Mouse (Mus musculus): ENCODE data around the gene H2al1a. TPM values are rescaled to one million over a fixed set of nuclear protein-coding genes. Genes with fewer than 3 reads are reported as not detected.
"Not testable (repeated sequence)": the region's sequence is repeated elsewhere in the genome, so short reads cannot be mapped to it uniquely, and the experiment has no call there.

The H2al1a gene
- not detected in 2 replicates for polyA plus RNA-seq (2016; fragmentation: Nextera tagmentation; extraction: Ambion mirVana)

- ATAC-seq (ENCODE audit: low FRiP score, low read depth); H3K4me1 ChIP-seq; H3K36me3 ChIP-seq; H3K27me3 ChIP-seq; H3K4me2 ChIP-seq (replicated peaks); H3K9ac ChIP-seq (replicated peaks); H3K4me3 ChIP-seq; H3K9me3 ChIP-seq; H3K27ac ChIP-seq (replicated peaks): not testable (repeated sequence)
- WGBS = no CpG with 5 or more reads among the region's 3 CpGs
Measured at GRCm38 (mm10) chrX:11298957-11299356, at the start of gene H2al1a. Gene H2al1a, plus strand, starts transcription at chrX:11299257.

- Histone ChIP-seq H3K9ac (replicated peaks) (no peak overlapping the region), H3K4me2 (replicated peaks) (peak overlapping the region; percentile 15; the same call in 1 of the 2 replicates), H3K4me3 (no peak overlapping the region), H3K9me3 (no peaks in the 10 kb centered on the region), H3K4me1 (0 out of 2 replicates have a peak, but pooled peaks cover 4% of the 10 kb centered on the region), H3K27ac (replicated peaks) (no peak overlapping the region), H3K36me3 (no peaks in the 10 kb centered on the region), H3K27me3 (no peaks in the 10 kb centered on the region; the same call in 1 of the 2 replicates)
- 34% methylated on average over 12 of the region's 12 CpGs for WGBS
- no peak for ATAC-seq (ENCODE audit: low FRiP score, low read depth)
Measured at GRCm38 (mm10) chrX:11250155-11250554, 48.9 kb upstream of the H2al1a start.

GRCm38 (mm10) chrX:11254062-11254461 is 45.0 kb upstream of the H2al1a start:
- no peak overlapping the region for H3K4me2 ChIP-seq (replicated peaks)
- H3K27me3 ChIP-seq = peaks cover 5% of the 10 kb centered on the region; the same call in 1 of the 2 replicates

GRCm38 (mm10) chrX:11254521-11255207 is 44.4 kb upstream of the H2al1a start:
- H3K27me3 ChIP-seq = peaks cover 10% of the 10 kb centered on the region; the same call in 1 of the 2 replicates
- H3K27ac ChIP-seq (replicated peaks) = no peak overlapping the region

More at GRCm38 (mm10) chrX:11254062-11254461, 45.0 kb upstream of the H2al1a start:
- H3K4me3 ChIP-seq = no peak overlapping the region
- no peaks in the 10 kb centered on the region for H3K36me3 ChIP-seq
- WGBS = 81% methylated on average over 5 of the region's 5 CpGs
- 0 out of 2 replicates have a peak, but pooled peaks cover 4% of the 10 kb centered on the region for H3K4me1 ChIP-seq
- ATAC-seq (ENCODE audit: low FRiP score, low read depth) = no peak
- no peak overlapping the region for H3K9ac ChIP-seq (replicated peaks)
- no peak overlapping the region for H3K27ac ChIP-seq (replicated peaks)
- H3K9me3 ChIP-seq = no peaks in the 10 kb centered on the region

GRCm38 (mm10) chrX:11255564-11256360 is 43.3 kb upstream of the H2al1a start:
- no peak for ATAC-seq (ENCODE audit: low FRiP score, low read depth)
- 68% methylated on average over 8 of the region's 8 CpGs for WGBS
- H3K27me3 ChIP-seq = peaks cover 10% of the 10 kb centered on the region; the same call in 1 of the 2 replicates
- no peaks in the 10 kb centered on the region for H3K9me3 ChIP-seq
- 0 out of 2 replicates have a peak, but pooled peaks cover 4% of the 10 kb centered on the region for H3K4me1 ChIP-seq
- H3K9ac ChIP-seq (replicated peaks) = no peak overlapping the region
- H3K36me3 ChIP-seq = no peaks in the 10 kb centered on the region
- H3K27ac ChIP-seq (replicated peaks) = no peak overlapping the region
- H3K4me2 ChIP-seq (replicated peaks) = no peak overlapping the region
- H3K4me3 ChIP-seq = no peak overlapping the region

More at GRCm38 (mm10) chrX:11254521-11255207, 44.4 kb upstream of the H2al1a start:
- no peak overlapping the region for H3K9ac ChIP-seq (replicated peaks)
- H3K4me3 ChIP-seq = no peak overlapping the region
- H3K36me3 ChIP-seq = no peaks in the 10 kb centered on the region
- 60% methylated on average over 11 of the region's 11 CpGs for whole genome bisulfite sequencing
- no peaks in the 10 kb centered on the region for H3K9me3 ChIP-seq
- no peak overlapping the region for H3K4me2 ChIP-seq (replicated peaks)
- H3K4me1 ChIP-seq = 0 out of 2 replicates have a peak, but pooled peaks cover 4% of the 10 kb centered on the region
- no peak for ATAC-seq (ENCODE audit: low FRiP score, low read depth)

GRCm38 (mm10) chrX:11264918-11265317 is 34.1 kb upstream of the H2al1a start:
- no peaks in the 10 kb centered on the region for H3K36me3 ChIP-seq
- no peaks in the 10 kb centered on the region for H3K9me3 ChIP-seq
- H3K9ac ChIP-seq (replicated peaks) = no peak overlapping the region
- no peak for ATAC-seq (ENCODE audit: low FRiP score, low read depth)
- H3K27me3 ChIP-seq = peaks cover 14% of the 10 kb centered on the region; the same call in 1 of the 2 replicates
- H3K27ac ChIP-seq (replicated peaks) = no peak overlapping the region
- H3K4me1 ChIP-seq = no peaks in the 10 kb centered on the region
- no peak overlapping the region for H3K4me2 ChIP-seq (replicated peaks)
- WGBS = 79% methylated on average over 8 of the region's 8 CpGs
- H3K4me3 ChIP-seq = no peak overlapping the region

GRCm38 (mm10) chrX:11267791-11268190 is 31.3 kb upstream of the H2al1a start:
- no peaks in the 10 kb centered on the region for H3K9me3 ChIP-seq
- no peak overlapping the region for H3K27ac ChIP-seq (replicated peaks)
- H3K4me1 ChIP-seq = no peaks in the 10 kb centered on the region
- H3K4me2 ChIP-seq (replicated peaks) = no peak overlapping the region
- no peaks in the 10 kb centered on the region for H3K36me3 ChIP-seq
- 66% methylated on average over 7 of the region's 7 CpGs for WGBS
- no peak overlapping the region for H3K4me3 ChIP-seq
- no peak for ATAC-seq (ENCODE audit: low FRiP score, low read depth)
- peaks cover 14% of the 10 kb centered on the region; the same call in 1 of the 2 replicates for H3K27me3 ChIP-seq
- no peak overlapping the region for H3K9ac ChIP-seq (replicated peaks)

- no peak overlapping the region for H3K27ac ChIP-seq (replicated peaks)
- no peak for ATAC-seq (ENCODE audit: low FRiP score, low read depth)
- H3K4me2 ChIP-seq (replicated peaks) = no peak overlapping the region
- H3K4me1 ChIP-seq = no peaks in the 10 kb centered on the region
- 86% methylated on average over 3 of the region's 3 CpGs for WGBS
- H3K27me3 ChIP-seq = peaks cover 14% of the 10 kb centered on the region; the same call in 1 of the 2 replicates
- H3K9ac ChIP-seq (replicated peaks) = no peak overlapping the region
- H3K36me3 ChIP-seq = no peaks in the 10 kb centered on the region
- H3K4me3 ChIP-seq = no peak overlapping the region
- no peaks in the 10 kb centered on the region for H3K9me3 ChIP-seq
Measured at GRCm38 (mm10) chrX:11269074-11269473, 30.0 kb upstream of the H2al1a start.

- WGBS = 86% methylated on average over 3 of the region's 3 CpGs
Measured at GRCm38 (mm10) chrX:11273190-11273589, 25.9 kb upstream of the H2al1a start.

GRCm38 (mm10) chrX:11277083-11277482 is 22.0 kb upstream of the H2al1a start:
- no peak overlapping the region for H3K9ac ChIP-seq (replicated peaks)
- no peaks in the 10 kb centered on the region for H3K4me1 ChIP-seq
- no peaks in the 10 kb centered on the region for H3K36me3 ChIP-seq
- no peak overlapping the region for H3K4me2 ChIP-seq (replicated peaks)
- H3K4me3 ChIP-seq = no peak overlapping the region
- H3K27me3 ChIP-seq = no peaks in the 10 kb centered on the region
- ATAC-seq (ENCODE audit: low FRiP score, low read depth) = no peak
- H3K9me3 ChIP-seq = no peaks in the 10 kb centered on the region
- WGBS = 82% methylated on average over 6 of the region's 6 CpGs
- no peak overlapping the region for H3K27ac ChIP-seq (replicated peaks)

More at GRCm38 (mm10) chrX:11273190-11273589, 25.9 kb upstream of the H2al1a start:
- H3K27ac ChIP-seq (replicated peaks) = no peak overlapping the region
- no peaks in the 10 kb centered on the region for H3K36me3 ChIP-seq
- no peaks in the 10 kb centered on the region for H3K27me3 ChIP-seq
- H3K9ac ChIP-seq (replicated peaks) = no peak overlapping the region
- no peaks in the 10 kb centered on the region for H3K4me1 ChIP-seq
- no peak overlapping the region for H3K4me2 ChIP-seq (replicated peaks)
- H3K9me3 ChIP-seq = no peaks in the 10 kb centered on the region
- H3K4me3 ChIP-seq = no peak overlapping the region
- ATAC-seq (ENCODE audit: low FRiP score, low read depth) = no peak

- 77% methylated on average over 2 of the region's 2 CpGs for WGBS
- Histone ChIP-seq H3K4me2 (replicated peaks) (no peak overlapping the region), H3K27ac (replicated peaks) (no peak overlapping the region), H3K27me3 (no peaks in the 10 kb centered on the region), H3K4me3 (no peak overlapping the region), H3K9me3 (no peaks in the 10 kb centered on the region), H3K36me3 (no peaks in the 10 kb centered on the region), H3K4me1 (no peaks in the 10 kb centered on the region), H3K9ac (replicated peaks) (no peak overlapping the region)
- ATAC-seq (ENCODE audit: low FRiP score, low read depth) = no peak
Measured at GRCm38 (mm10) chrX:11280741-11281140, 18.3 kb upstream of the H2al1a start.
